Comparison of ENCODE assay signal across 9 mouse cellular contexts in genomic region chr5:115799016-115799894, GRCm38 (mm10). TPM values are rescaled to one million over a fixed set of nuclear protein-coding genes. Genes with fewer than 3 reads are reported as not detected.
DNase-seq lines count a peak whose midpoint lies in the region; TF ChIP-seq lines count a peak whose summit lies in the region.
"Had no signal": no experiment of that assay in that cellular context is flagged by ENCODE, and none has a peak within 500 bp of the region (broad histone marks: within the 10 kb centered on the region; RNA-seq: fewer than 3 reads in every experiment).

No protein-coding gene starts in this region.

- H3K4me3 ChIP-seq in heart, adult 2 months, result peak overlapping the region; percentile 43
- H3K4me3 ChIP-seq: forebrain, embryonic 15.5 days had no signal

- no peak for TF ChIP-seq CTCF in heart, adult 2 months (IDR thresholded peaks at IDR 0.05)

- intact Hi-C loops in heart, adult 2 months (cut with DNase I), result no loop called here

- 29% methylated on average over 15 of the region's 15 CpGs for WGBS in heart, adult 2 months

- no peak for TF ChIP-seq POLR2A in heart, adult 2 months (IDR thresholded peaks at IDR 0.05; ENCODE audit: insufficient read depth, low read depth, low read length)

- no peaks in the 10 kb centered on the region for H3K79me2 ChIP-seq in heart, adult 2 months (replicated peaks; ENCODE audit: control insufficient read depth, insufficient read depth, low read length)

- H3K27me3 ChIP-seq in heart, adult 2 months (ENCODE audit: control insufficient read depth, insufficient read depth, low read length), result no peaks in the 10 kb centered on the region; the same call in 1 of the 2 replicates
- H3K27me3 ChIP-seq: forebrain, embryonic 15.5 days had no signal

- peak overlapping the region; percentile 34 for H3K9ac ChIP-seq in heart, adult 2 months (ENCODE audit: low read depth, low read length)
- H3K9ac ChIP-seq: forebrain, embryonic 15.5 days had no signal

- no peak for TF ChIP-seq EP300 in heart, adult 2 months (IDR thresholded peaks at IDR 0.05; ENCODE audit: insufficient read depth, low read depth, low read length)

- H3K36me3 ChIP-seq in heart, adult 2 months (ENCODE audit: control insufficient read depth, insufficient read depth, low read length), result no peaks in the 10 kb centered on the region
- H3K36me3 ChIP-seq: forebrain, embryonic 15.5 days had no signal

- peak in 1 of 2 experiments; percentile 3 for DNase-seq in heart, adult 2 months
- DNase-seq in heart, postnatal 4 days, result no peak
- DNase-seq in A20 (ENCODE audit: low read depth, low spot score), result peak; percentile 19
- peak; percentile 31 to 37 for DNase-seq in adrenal gland, postnatal 36 days
- peak; percentile 13 for DNase-seq in kidney, postnatal 10 days
- DNase-seq in layer of hippocampus, postnatal 36 days, result no peak
- no peak for DNase-seq in cerebellum, adult 11 months
- no peak for DNase-seq in ovary, adult 18-20 months (ENCODE audit: low spot score)

- H3K27ac ChIP-seq in heart, adult 2 months, result no peak overlapping the region
- H3K27ac ChIP-seq: forebrain, embryonic 15.5 days had no signal

- no peaks in the 10 kb centered on the region; the same call in 1 of the 2 replicates for H3K4me1 ChIP-seq in heart, adult 2 months (ENCODE audit: control insufficient read depth, insufficient read depth, low read length)

RNA-seq across cellular contexts. Expression of gene Cit, which starts 45.8 kb away (rescaled TPM):
- under 1 TPM; 0.73 to 0.97 TPM for total RNA-seq in heart, adult 2 months (2021)
- 0.74 and 0.88 TPM in 2 replicates for polyA plus RNA-seq in heart, adult 2 months (2012; rRNA removed)
- 10 to 100 TPM; 22.7 to 25.4 TPM for total RNA-seq in heart, postnatal 4 days (2021)
- total RNA-seq in adrenal gland, postnatal 36 days (2021), result 1 to 10 TPM; 4.2 to 8.0 TPM
- total RNA-seq in layer of hippocampus, postnatal 36 days (2021), result 10 to 100 TPM; 58.6 to 59.0 TPM

Comparison
In these comparisons a context has a peak if more than half of its experiments do, and no peak if none do; other contexts are left out.
1. DNase-seq: peak in A20 (single experiment), adrenal gland, postnatal 36 days (2 of 2) and kidney, postnatal 10 days (single experiment); none in heart, postnatal 4 days (single experiment), layer of hippocampus, postnatal 36 days (0 of 2), cerebellum, adult 11 months (single experiment) and ovary, adult 18-20 months (single experiment).